Mouse (Mus musculus) ES-E14 (cell line): ENCODE measurements around the gene Pogz. TPM values are rescaled to one million over a fixed set of nuclear protein-coding genes. Genes with fewer than 3 reads are reported as not detected.

Experiments used
- DNase-seq: peaks from one replicate; pipeline ENCODE4 v3.0.0-alpha.2; 2013; ENCODE audit warnings: low read depth, low spot score
- H3K27ac ChIP-seq: 2 replicates; pipeline ENCODE4 v1.5.1; 2012; ENCODE audit warnings: low read depth, mild to moderate bottlenecking, low read length, moderate library complexity, mixed read lengths; ENCODE audit not compliant: poor library complexity, insufficient read depth, severe bottlenecking
- H3K36me3 ChIP-seq: 2 replicates; pipeline ENCODE4 v1.6.1; 2012; ENCODE audit warnings: mild to moderate bottlenecking, low read length, moderate library complexity, mixed read lengths; ENCODE audit not compliant: control insufficient read depth, poor library complexity, insufficient read depth, severe bottlenecking
- H3K4me1 ChIP-seq, 2 experiments: fragments of 150-350 bp in 1 of 2; sonication (generic) in 1 of 2; 2 replicates each; pipeline ENCODE4 v1.6.1; 2012; ENCODE audit warnings: low read length in 2 of 2, mild to moderate bottlenecking in 1 of 2, mixed read lengths in 1 of 2; ENCODE audit not compliant: control insufficient read depth in 2 of 2, insufficient read depth in 2 of 2, poor library complexity in 1 of 2
- H3K4me3 ChIP-seq, 2 experiments: fragments of 150-350 bp in 1 of 2; sonication (generic) in 1 of 2; 2 replicates each; pipeline ENCODE4 v1.5.1; 2012; ENCODE audit warnings: low read length in 2 of 2, low read depth in 1 of 2, mild to moderate bottlenecking in 1 of 2, mixed read lengths in 1 of 2; ENCODE audit not compliant: insufficient read depth in 1 of 2, poor library complexity in 1 of 2, severe bottlenecking in 1 of 2
- H3K9ac ChIP-seq: 2 replicates; pipeline ENCODE4 v1.6.1; 2012; ENCODE audit warnings: low read depth, mild to moderate bottlenecking, low read length, mixed read lengths; ENCODE audit not compliant: poor library complexity, insufficient read depth, severe bottlenecking
- H3K9me3 ChIP-seq: fragments of 150-350 bp; sonication (generic); 2 replicates; pipeline ENCODE4 v1.6.1; 2012; ENCODE audit warnings: low read depth, mild to moderate bottlenecking, low read length; ENCODE audit not compliant: control insufficient read depth, insufficient read depth
- CHD2 ChIP-seq: IDR thresholded peaks from 2 replicates; pipeline ENCODE4 v1.6.1; 2014; ENCODE audit warnings: mild to moderate bottlenecking, low read depth, low read length, inconsistent platforms
- HCFC1 ChIP-seq: IDR thresholded peaks from 2 replicates; pipeline ENCODE4 v1.6.1; 2012; ENCODE audit warnings: low read length, inconsistent platforms, borderline replicate concordance; ENCODE audit not compliant: insufficient read depth
- MAFK ChIP-seq: IDR thresholded peaks from 2 replicates; pipeline ENCODE4 v1.6.1; 2014; ENCODE audit warnings: mild to moderate bottlenecking, low read depth, low read length, inconsistent platforms; ENCODE audit not compliant: insufficient read depth
- ZC3H11A ChIP-seq: IDR thresholded peaks from 2 replicates; pipeline ENCODE4 v1.6.1; 2012; ENCODE audit warnings: low read depth, mild to moderate bottlenecking, inconsistent platforms, low read length, borderline replicate concordance
- ZNF384 ChIP-seq: IDR thresholded peaks from 2 replicates; pipeline ENCODE4 v1.6.1; 2012; ENCODE audit warnings: low read depth, low read length, inconsistent platforms
- in situ Hi-C, 2 experiments: fragments of 600-800 bp; cut with MboI; formaldehyde crosslinking; loops; one replicate each; pipeline ENCODE4 v1.15.1; 2025; ENCODE audit warnings: low sequenced_read_pairs in 2 of 2, inconsistent platforms in 1 of 2; ENCODE audit not compliant: unreplicated experiment in 2 of 2
- total RNA-seq: library from RNA; depleted of rRNA; stranded (reverse); fragments of 300-350 nt; gene quantifications from 2 replicates; pipeline ENCODE4 v1.2.3, GENCODE M21; 2012

Gene Pogz
- total RNA-seq, 1 experiment = 27.1 TPM

GRCm38 (mm10) chr3:94793672-94794071 is 43.7 kb upstream of the Pogz start:
- Histone ChIP-seq H3K4me3 (no peak overlapping the region), H3K36me3 (no peaks in the 10 kb centered on the region), H3K27ac (no peak overlapping the region), H3K9me3 (no peaks in the 10 kb centered on the region), H3K4me1 (peaks cover 0 to 18% of the 10 kb centered on the region in 2 experiments; a peak in 2 of 4 replicates), H3K9ac (no peak overlapping the region)
- no peak for DNase-seq
- in situ Hi-C loops = no loop called here
- no peak for TF ChIP-seq MAFK
- no peak for TF ChIP-seq ZNF384
- TF ChIP-seq ZC3H11A = no peak
- TF ChIP-seq HCFC1 = no peak
- TF ChIP-seq CHD2 = no peak

GRCm38 (mm10) chr3:94794359-94794758 is 43.0 kb upstream of the Pogz start:
- in situ Hi-C loops = no loop called here
- Histone ChIP-seq H3K4me1 (peaks cover 0 to 18% of the 10 kb centered on the region in 2 experiments; a peak in 2 of 4 replicates), H3K9me3 (no peaks in the 10 kb centered on the region), H3K36me3 (no peaks in the 10 kb centered on the region), H3K4me3 (no peak overlapping the region), H3K9ac (no peak overlapping the region), H3K27ac (no peak overlapping the region)
- TF ChIP-seq MAFK (no peak), HCFC1 (no peak), CHD2 (no peak), ZC3H11A (no peak), ZNF384 (no peak)
- DNase-seq = no peak

GRCm38 (mm10) chr3:94795596-94796140 is 41.7 kb upstream of the Pogz start:
- Histone ChIP-seq H3K36me3 (no peaks in the 10 kb centered on the region), H3K9me3 (no peaks in the 10 kb centered on the region), H3K4me1 (peaks cover 0 to 18% of the 10 kb centered on the region in 2 experiments; a peak in 2 of 4 replicates), H3K9ac (no peak overlapping the region), H3K4me3 (no peak overlapping the region), H3K27ac (no peak overlapping the region)
- TF ChIP-seq ZNF384 = no peak
- TF ChIP-seq HCFC1 = no peak
- no peak for TF ChIP-seq MAFK
- no peak for TF ChIP-seq CHD2
- TF ChIP-seq ZC3H11A = no peak
- no peak for DNase-seq
- in situ Hi-C loops = no loop called here

- TF ChIP-seq MAFK (no peak), HCFC1 (no peak), ZC3H11A (no peak), ZNF384 (no peak), CHD2 (no peak)
- in situ Hi-C loops = no loop called here
- Histone ChIP-seq H3K4me3 (no peak overlapping the region), H3K9me3 (no peaks in the 10 kb centered on the region), H3K4me1 (peaks cover 0 to 18% of the 10 kb centered on the region in 2 experiments; a peak in 2 of 4 replicates), H3K9ac (no peak overlapping the region), H3K36me3 (no peaks in the 10 kb centered on the region), H3K27ac (no peak overlapping the region)
- DNase-seq = no peak
Observed at GRCm38 (mm10) chr3:94796181-94796580, 41.2 kb upstream of the Pogz start.
